Mouse (Mus musculus) heart, adult 9 months (tissue): Measurements from ENCODE around the gene Ptpn12.
A peak's percentile ranks its signal among the peaks of the same experiment; 100 is the strongest.
"Not testable (repeated sequence)": the region's sequence is repeated elsewhere in the genome, so short reads cannot be mapped to it uniquely, and the experiment has no call there.

Experiments used
- DNase-seq, 2 experiments: peaks; one replicate each; pipeline ENCODE4 v3.0.0; 2022; ENCODE audit warnings: low spot score in 2 of 2

Gene Ptpn12

DNA sequence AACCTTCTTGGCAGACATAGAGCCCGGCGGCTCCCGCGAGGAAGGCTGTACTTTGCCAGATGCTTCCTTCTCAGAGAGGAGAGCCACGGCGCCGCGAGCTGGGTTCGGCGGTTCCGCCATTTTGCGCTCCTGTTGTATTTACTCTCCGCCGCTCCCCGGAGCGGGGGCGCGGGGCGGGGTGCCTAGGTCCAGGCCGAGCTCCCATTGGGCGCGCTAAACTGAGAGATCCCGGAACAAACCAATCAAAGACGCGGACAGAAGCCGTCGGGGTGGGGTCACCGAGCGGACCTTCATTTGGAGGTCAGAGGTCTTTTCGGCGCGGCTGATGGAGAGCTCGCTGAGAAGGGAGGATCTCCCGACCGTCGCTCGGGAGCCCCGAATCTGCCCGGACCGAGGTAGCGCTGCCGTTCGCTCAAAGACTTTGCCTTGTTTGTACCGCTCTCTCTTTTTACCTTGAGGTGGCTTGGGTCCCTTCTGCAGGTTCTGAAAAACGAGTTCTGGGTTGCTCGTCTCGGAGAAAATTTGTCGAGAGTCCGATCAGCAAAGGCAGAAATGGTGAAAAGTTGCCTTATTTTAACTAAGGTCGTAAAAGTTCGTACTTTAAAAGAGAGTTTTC is 103.9 kb downstream of the Ptpn12 start:
- DNase-seq: peak; percentile 96 to 98

DNA sequence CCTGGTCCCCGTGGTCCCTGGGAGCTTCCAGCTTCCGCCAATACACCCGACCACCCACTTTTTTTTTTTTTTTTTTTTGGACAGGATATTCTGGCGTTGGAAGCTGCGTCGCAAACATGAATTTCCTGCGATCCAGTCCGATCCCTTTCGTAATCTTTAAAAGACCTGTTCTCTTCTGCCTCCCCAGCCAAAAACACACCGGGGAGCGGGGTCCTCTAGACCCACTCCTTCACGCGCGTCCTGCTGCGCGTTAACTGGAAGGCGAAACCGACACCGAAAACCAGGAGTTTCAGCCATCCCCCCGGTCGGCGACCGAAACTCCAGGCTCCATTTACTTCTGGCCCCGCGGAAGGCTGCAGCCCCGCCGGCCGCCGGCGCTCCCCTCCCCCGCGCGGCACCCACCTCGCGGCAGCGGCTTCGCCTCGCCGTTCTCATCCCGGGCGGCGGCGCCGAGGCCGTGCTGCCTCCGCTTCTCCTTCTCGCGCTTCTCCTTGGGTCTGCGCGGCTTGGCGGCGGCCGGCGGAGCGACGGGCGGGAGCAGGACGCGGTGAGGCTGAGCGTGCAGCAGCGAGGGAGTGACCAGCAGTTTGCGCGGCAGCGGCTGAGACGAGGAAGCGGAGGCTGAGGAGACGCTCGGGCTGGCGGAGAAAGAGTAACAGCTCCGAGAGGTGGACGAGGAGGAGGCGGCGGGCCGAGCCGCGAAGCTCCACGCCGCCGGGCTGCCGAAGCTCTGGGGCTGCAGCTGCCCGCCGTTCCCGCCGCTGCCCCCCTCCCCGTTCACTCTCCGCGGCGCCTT is 104.7 kb downstream of the Ptpn12 start:
- DNase-seq: peak; percentile 38 to 61

DNA sequence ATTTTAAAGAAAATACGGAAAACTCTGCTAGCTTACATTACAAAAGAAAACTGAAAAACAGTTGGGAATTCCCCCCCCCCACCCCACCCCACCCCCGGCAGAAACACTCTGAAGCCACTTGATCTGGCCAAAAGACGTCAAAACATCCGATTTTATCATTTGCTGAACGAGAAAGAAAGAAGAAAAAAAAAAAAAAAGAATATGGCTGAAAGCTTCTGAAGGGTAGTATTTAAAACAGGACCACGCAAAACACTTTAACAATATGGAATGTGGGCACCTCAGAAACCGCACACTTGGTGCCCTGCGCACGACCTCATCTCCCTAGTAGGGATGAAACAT is 105.2 kb downstream of the Ptpn12 start:
- peak in 1 of 2 experiments; percentile 40 for DNase-seq

GRCm38 (mm10) chr5:20950093-20950492 is 105.6 kb downstream of the Ptpn12 start:
- DNase-seq: no peak

- DNase-seq: no peak
Measured at GRCm38 (mm10) chr5:20946906-20947305, 108.8 kb downstream of the Ptpn12 start.

DNA sequence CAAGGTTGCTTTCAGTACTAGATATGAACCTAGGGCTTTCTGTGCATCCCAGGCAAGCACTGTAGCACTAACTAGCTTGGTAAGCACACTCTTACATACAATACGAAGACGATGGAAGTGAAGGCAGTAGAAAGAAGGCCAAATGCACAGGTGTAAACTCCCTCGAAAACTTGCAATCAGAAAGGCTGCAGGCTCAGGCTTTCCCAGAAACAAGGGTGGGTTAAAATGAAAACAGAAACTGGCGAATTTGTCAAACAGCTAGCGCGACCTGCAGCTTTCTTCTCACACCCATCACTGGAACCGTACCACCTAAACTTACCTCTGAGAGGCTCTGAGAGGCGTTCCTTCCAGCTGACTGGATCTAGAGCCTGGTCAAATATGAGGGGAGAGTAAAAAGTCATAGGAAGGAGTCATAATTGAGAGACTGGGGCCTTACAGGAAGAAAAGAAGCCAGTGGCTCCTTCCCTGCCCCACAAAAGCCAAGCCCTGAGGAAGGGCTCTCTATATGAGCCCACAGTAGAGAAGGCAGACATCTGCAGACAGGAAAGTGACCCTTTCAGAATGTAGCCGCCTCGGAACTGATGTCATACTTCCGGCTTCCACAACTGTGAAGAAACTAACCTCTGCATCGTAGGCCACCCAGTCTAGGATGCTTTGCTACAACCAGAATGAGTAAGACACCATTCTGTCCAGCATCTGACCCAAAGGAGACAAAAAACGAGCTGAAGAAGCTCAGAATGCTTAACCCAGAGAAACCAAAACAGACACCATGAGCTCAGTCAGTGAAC is 110.6 kb downstream of the Ptpn12 start:
- DNase-seq: peak in 1 of 2 experiments; percentile 45

- DNase-seq: not testable (repeated sequence)
Measured at GRCm38 (mm10) chr5:20943791-20944190, 111.9 kb downstream of the Ptpn12 start.

DNA sequence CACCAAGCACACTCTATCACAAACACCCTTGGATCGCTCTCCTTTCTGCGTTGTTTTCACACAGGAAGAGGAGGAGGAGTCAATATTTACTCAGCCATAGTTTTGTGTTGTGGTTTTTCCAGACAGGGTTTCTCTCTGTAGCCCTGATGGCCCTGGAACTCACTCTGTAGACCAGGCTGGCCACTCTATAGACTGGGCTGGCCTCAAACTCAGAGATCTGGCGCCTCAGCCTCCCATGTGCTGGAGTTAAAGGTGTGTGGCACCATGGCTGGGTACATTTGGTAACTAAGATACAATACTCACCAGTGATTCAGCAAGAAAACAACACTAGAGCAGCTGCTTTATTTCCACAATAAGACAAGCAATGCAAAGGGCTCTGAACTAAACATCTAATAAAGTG is 113.2 kb downstream of the Ptpn12 start:
- no peak for DNase-seq

GRCm38 (mm10) chr5:20941205-20941604 is 114.5 kb downstream of the Ptpn12 start:
- DNase-seq: peak; percentile 66 to 73

GRCm38 (mm10) chr5:20940696-20941095 is 115.0 kb downstream of the Ptpn12 start:
- no peak for DNase-seq

DNA sequence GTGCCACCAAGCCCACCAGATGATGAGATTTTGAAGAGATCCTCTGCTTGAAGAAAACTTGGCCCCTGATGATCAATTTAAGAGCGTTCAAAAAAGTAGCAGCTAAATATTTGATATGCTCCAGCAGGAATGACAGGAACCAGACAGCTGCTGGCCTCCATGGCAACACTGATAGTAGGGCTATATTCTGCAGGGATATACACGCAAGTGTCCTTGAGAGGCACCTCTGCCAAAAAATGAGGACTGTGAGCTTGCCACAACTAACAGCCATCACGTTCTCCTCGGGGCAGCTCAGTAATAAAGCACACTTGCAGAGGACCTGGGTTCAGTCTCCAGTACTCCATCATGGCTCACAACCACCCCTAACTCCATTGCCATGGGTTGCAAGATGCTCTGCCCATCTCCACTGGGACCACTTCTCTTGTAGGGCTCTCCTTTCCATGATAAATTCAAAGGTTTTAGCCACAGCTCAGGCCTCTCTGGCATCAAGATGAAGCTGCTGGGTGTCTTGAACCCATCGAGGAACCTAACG is 115.6 kb downstream of the Ptpn12 start:
- peak in 1 of 2 experiments; percentile 40 for DNase-seq

GRCm38 (mm10) chr5:20938523-20938922 is 117.2 kb downstream of the Ptpn12 start:
- DNase-seq: no peak
